Mouse (Mus musculus) liver (tissue): ENCODE measurements around the gene Armc9.

Experiments
- DNase-seq: peaks from one replicate; pipeline ENCODE4 v3.0.0-alpha.2; 2020; ENCODE audit warnings: mixed read lengths

Gene Armc9

GRCm38 (mm10) chr1:86154133-86154823, at the start of gene Armc9:
Gene Armc9, plus strand, starts transcription at chr1:86154780.
- peak; percentile 96 for DNase-seq

DNA sequence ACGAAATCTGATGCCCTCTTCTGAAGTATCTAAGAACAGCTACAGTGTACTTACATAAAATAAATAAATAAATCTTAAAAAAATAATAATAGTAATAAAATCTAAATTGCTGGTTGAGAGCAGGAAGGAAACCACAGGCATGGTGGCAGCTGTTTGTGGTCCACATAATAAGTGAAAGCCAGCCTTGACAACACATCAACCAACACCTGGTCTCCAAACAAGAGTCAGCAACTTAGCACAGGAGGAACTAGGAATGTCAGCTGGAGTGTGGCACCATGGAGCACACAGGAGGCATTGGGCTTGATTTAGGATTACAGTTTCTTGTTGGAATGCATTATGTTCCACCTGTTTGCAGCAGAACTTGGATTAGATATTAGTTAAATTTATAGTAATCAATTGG, 49.5 kb upstream of the Armc9 start:
- no peak for DNase-seq

DNA sequence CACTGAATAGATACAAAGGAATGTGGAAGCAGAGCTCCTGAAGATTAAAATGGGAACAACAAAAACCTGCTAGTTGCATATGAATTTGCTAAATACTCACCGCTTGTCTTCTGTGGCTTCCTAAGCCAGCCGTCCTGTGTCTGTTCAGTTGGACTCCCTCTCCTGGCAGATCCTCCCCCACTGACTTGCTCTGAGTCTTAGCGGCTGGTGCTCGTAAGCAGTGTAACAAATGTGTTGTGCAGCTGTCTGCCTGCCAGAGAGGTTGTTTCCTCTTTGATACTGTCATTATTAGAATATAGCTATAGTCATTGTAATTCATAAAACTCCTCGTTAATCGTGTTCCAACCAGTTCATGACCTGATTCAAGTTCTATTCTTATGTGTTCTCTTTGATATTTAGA, 42.8 kb upstream of the Armc9 start, which contains the start of gene Htr2b:
TSS of gene Htr2b (minus strand) at position 192 of the 400 bp plus-strand sequence.
- DNase-seq, result peak; percentile 15

DNA sequence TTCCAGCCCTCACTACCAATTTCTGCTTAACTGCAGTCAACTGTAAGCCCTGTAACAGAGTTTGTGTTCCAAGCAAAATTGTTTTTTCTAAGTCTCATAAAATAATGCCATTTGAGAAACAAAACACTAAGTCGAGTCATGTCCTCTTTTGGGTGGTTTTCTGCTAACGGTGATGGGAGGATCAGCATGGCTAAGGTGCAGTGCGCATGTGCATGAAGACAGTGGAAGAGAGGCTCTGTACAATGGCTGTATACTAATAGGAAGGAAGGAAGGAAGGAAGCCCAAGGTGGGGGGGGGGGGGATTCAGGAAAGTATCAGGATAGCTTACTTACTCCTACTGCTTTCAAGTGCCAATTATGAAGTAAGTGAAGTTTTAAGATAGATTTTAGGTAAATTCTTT, 40.4 kb upstream of the Armc9 start:
- DNase-seq, result no peak

DNA sequence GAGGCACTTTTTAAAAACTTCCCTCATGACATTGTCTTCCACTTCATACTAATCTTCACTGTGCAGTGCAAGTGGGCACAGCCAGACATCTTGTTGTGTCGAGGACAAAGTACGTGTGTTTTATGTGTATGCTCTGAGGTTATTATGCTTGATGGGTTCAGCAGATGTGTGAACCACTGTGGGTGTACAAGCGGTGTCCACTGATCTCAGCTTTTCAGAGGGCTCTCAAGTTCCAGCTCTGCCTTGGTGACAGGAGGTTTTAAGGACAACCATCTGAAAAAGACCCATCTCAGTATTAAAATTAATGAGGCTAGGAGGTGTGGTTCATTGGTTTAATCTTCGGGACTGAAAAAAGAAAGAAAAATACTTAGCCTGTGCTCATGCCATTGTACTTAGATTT, 35.0 kb upstream of the Armc9 start:
- DNase-seq, result no peak

- DNase-seq, result no peak
These were observed 28.5 kb upstream of the Armc9 start for GRCm38 (mm10) chr1:86126036-86126435.

GRCm38 (mm10) chr1:86133337-86133736, 21.2 kb upstream of the Armc9 start, which contains the start of gene Gm21972:
Gene Gm21972, plus strand, starts transcription at chr1:86133637.
- no peak for DNase-seq

GRCm38 (mm10) chr1:86135315-86135714, 19.3 kb upstream of the Armc9 start:
- no peak for DNase-seq

GRCm38 (mm10) chr1:86141081-86141480, 13.5 kb upstream of the Armc9 start:
- no peak for DNase-seq

GRCm38 (mm10) chr1:86143165-86143564, 11.4 kb upstream of the Armc9 start:
- DNase-seq, result no peak

DNA sequence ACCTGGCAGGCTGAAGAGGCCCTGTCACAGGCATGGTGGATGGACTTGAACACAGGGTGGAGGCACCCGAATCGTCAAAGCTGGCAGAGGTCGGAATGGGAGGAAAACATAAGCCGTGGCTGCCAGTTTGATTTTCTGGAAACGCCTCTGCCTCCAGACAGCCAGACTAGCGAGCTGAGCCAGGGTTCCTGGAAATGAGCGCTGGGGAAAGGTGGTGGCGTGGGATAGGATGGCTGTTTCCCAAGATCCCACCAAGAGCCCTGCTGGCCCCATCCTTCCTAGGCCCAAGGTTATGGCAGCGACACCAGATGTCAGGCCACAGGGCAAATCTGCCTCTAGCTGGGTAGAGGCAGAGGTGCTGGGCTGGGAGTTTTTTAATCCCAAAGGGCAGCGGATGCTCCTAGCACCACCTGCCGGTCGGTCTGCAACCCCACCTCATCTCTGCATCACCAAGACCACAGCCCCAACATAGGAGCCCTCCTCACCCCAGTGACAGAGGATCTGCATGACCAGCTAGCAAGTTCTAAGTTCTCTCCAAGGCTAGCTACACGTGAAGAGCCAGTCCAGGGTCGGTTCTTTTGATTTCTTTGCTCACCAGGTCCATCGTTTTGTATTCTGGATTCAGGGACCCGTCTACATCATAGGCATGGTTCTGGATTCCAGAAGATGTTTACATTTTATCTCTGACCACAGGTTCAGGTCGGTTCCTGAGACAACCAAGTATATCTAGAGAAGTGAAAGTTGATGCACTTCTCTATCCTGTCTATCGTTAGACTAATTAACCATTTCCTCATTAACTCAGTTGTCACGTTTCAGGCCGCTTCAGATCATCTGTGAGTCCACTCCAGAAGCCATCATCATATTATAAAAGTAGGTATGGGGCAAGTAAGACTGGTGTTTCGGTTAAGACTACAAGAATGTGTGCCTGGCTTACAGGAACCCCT, 10.3 kb upstream of the Armc9 start:
- no peak for DNase-seq

DNA sequence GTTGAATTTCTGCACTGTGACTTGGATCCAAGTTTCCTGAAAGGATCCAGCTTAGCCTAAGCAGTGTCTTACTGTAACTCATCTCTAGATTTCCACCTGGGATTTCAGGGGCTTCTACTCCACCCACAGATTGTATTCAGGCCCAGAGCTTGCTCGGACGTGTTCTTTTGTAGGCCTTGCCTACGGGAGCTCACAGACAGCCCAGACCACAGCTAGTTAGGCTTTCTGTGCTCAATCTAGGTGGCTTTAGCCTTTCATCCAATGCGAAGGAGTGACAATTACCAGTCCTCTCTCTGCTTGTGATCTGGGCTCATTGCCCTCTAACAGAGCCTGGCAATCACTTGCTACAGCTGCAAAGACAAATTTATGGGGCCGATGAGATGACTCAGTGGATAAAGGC, 8.3 kb upstream of the Armc9 start:
- no peak for DNase-seq

DNA sequence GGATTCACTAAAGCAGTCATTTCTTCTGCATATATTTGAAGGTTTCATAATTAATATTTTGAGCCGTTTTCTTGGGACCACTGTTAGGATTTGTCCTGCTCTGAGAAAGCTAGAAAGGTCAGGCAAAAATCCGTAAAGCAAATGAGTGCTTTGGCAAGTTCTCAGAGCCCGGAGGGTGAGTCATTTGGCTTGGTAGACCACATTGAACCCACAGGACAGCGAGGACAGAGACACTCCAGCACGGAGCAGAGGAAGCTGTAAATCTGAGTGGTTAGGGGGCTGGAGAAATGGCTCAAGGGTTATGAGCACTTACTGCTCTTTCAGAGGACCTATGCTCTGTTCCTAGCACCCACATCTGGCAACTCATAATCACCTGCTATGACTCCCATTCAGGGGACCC, 7.0 kb upstream of the Armc9 start:
- DNase-seq, result no peak

DNA sequence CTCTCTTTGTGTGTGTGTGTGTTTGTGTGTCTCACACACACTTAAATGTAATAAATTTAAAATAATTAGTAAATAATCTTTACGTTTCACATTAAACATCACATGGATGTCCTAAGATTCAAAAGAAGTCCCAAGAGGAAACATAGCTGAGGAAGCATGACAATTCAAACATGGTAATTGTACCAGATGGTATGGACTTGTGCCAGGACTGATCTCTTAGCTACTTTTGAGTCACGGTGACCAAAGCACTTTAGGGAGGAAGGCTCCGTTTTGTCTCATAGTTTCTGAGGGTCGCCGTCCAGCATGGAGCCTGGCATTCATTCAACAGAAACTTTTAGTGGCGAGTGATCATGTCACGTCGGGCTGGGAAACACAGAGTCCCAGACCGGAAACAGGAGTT, 6.4 kb upstream of the Armc9 start:
- no peak for DNase-seq

GRCm38 (mm10) chr1:86150929-86151328, 3.7 kb upstream of the Armc9 start:
- no peak for DNase-seq

DNA sequence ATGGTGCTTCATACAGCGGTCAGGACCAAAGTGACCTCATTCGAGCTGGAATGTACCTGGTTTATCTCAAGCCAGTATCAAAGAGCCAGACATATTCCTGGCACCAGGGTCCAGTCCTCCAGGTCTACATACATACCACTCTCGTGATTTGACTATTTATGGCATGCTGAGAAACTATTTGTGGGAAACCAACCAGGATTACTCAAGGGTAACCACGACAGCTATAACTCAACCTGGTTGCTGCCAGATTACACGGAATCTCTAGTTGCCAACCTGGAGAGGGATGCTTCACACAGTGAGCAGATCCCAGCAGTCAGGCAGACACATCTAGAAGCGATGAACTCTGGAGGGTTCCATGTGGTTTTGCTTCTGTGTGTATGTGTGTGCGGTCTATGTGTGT, 3.2 kb upstream of the Armc9 start:
- no peak for DNase-seq

DNA sequence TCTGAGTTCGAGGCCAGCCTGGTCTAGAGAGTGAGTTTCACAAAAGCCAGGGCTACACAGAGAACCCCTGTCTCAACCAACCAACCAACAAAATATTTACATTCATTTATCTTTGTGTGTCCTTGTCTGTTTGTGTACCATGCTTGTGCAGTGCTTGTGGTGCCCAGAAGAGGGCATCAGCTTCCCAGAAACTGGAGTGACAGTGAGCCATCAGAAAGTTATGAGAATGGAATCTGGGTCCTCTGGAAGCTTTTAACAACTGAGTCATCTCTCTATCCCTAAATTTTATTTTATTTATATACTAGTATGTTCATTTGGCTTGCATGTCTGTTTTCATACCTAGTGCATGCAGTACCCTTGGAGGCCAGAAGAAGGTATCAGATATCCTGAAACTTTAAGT, 2.0 kb upstream of the Armc9 start:
- peak; percentile 52 for DNase-seq

DNA sequence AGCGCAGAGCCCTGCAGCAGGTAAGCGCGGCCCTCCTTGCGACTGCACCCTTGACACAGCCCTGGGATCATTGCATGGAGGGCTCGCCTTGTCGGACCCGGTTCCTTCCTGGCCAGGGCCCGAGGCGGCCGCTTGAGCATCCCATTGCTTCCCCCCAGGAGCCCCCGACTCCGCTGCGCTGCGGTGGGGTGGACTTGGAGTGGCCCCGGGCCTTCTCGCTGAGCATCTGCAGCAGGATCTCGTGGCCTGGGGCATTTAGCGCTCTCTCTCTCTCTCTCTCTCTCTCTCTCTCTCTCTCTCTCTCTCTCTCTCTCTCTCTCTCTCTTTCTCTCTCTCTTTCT, 214 bp downstream of the Armc9 start:
- DNase-seq, result no peak

DNA sequence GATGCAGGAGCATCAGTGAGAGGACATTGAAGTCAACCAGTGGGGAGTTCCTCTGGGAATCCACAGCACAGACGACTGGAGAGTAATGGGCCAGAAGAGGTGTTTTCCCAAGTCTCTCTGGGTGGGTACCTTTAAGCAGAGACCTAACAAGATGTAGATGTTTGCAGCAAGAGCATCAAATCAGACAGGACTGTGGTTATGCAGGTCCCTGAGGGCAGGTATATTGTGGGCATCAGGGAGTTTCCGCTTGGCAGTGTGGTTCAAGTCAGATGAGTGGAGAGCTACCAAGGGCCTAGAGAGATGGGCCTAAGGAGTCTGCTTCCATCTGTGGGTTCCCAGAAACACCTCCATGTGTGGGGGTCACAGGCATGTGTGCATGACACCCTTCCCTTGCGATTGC, 1.5 kb downstream of the Armc9 start:
- DNase-seq, result no peak

- no peak for DNase-seq
These were observed 2.0 kb downstream of the Armc9 start for GRCm38 (mm10) chr1:86156595-86156994.

GRCm38 (mm10) chr1:86160059-86160458, 5.5 kb downstream of the Armc9 start:
- no peak for DNase-seq

GRCm38 (mm10) chr1:86160479-86160878, 5.9 kb downstream of the Armc9 start:
- peak; percentile 78 for DNase-seq

GRCm38 (mm10) chr1:86161061-86161460, 6.5 kb downstream of the Armc9 start:
- peak; percentile 71 for DNase-seq

GRCm38 (mm10) chr1:86174602-86175001, 20.0 kb downstream of the Armc9 start:
- DNase-seq, result no peak
